Mouse (Mus musculus): ENCODE measurements around the gene Dennd5a. TPM values are rescaled to one million over a fixed set of nuclear protein-coding genes. Genes with fewer than 3 reads are reported as not detected.
A peak's percentile ranks its signal among the peaks of the same experiment; 100 is the strongest.

Gene Dennd5a
- polyA plus RNA-seq, 1 experiment, result 153 TPM

DNA sequence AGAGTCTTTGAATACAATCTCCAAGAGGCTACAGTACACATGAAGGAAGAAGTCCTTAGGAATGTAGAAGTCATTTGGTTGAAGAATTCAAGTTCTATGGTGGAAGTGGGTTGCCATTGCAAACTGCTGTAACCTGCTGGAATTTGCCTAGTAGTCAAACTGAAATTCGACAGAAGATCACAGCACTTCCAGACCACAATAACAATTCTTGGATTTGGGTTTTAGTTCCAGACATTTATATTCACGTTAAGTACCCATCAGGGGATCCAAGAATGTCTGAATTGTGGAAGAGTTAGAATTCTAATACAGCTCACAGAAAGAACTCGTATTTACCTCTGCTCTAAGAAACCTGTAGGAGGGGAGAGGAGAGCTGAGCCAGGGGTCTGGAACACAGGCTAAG lies 109.7 kb downstream of the Dennd5a start:
- DNase-seq (ENCODE audit: low read depth), result no peak
- TF ChIP-seq CTCF (IDR thresholded peaks at IDR 0.05; ENCODE audit: borderline replicate concordance, extremely low read depth, insufficient read depth, insufficient read length), result no peak

- DNase-seq (ENCODE audit: low read depth), result peak; percentile 75
- TF ChIP-seq CTCF (IDR thresholded peaks at IDR 0.05; ENCODE audit: borderline replicate concordance, extremely low read depth, insufficient read depth, insufficient read length) (no peak), POLR2A (IDR thresholded peaks at IDR 0.05; ENCODE audit: borderline replicate concordance, extremely low read depth, insufficient read depth, insufficient read length, poor library complexity, severe bottlenecking) (no peak)
These were observed 110.4 kb downstream of the Dennd5a start for GRCm38 (mm10) chr7:109849750-109850434.

- DNase-seq (ENCODE audit: low read depth), result peak; percentile 85
- no peak for TF ChIP-seq CTCF (IDR thresholded peaks at IDR 0.05; ENCODE audit: borderline replicate concordance, extremely low read depth, insufficient read depth, insufficient read length)
- TF ChIP-seq POLR2A (IDR thresholded peaks at IDR 0.05; ENCODE audit: borderline replicate concordance, extremely low read depth, insufficient read depth, insufficient read length, poor library complexity, severe bottlenecking), result no peak
These were observed 111.2 kb downstream of the Dennd5a start for GRCm38 (mm10) chr7:109848867-109849733.

DNA sequence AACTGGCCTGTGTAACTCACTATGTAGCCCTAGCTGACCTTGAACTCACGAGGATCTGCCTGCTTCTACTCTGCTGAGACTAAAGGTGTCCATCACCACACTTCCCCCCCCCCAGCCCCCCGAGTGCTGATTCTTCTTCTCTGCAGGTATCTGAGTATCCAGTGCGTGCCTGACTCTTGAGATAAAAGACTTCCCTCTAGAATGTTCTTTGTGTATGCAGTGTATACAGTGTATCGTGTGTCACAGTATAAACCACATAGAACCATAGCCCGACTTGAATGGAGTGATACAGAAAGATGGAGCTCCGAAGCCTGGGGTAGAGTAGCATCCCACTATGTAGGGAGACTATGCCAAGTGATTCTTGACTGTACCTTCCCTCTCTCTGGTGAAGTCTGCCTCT lies 116.2 kb downstream of the Dennd5a start:
- no peak for TF ChIP-seq CTCF (IDR thresholded peaks at IDR 0.05; ENCODE audit: borderline replicate concordance, extremely low read depth, insufficient read depth, insufficient read length)
- TF ChIP-seq POLR2A (IDR thresholded peaks at IDR 0.05; ENCODE audit: borderline replicate concordance, extremely low read depth, insufficient read depth, insufficient read length, poor library complexity, severe bottlenecking), result no peak
- no peak for DNase-seq (ENCODE audit: low read depth)

Other genes starting within 250 kb of the Dennd5a start
- gene BC051019, start 236.6 kb downstream of the Dennd5a start, polyA plus RNA-seq (2012; rRNA removed), result 0.26 and 0.32 TPM in 2 replicates
- gene Ascl3, start 228.7 kb downstream of the Dennd5a start, polyA plus RNA-seq (2012; rRNA removed), result 0.11 and 0.14 TPM in 2 replicates
- gene Tmem9b, start 207.6 kb downstream of the Dennd5a start, polyA plus RNA-seq (2012; rRNA removed), result 64.2 and 69.0 TPM in 2 replicates
- gene Nrip3, start 178.4 kb downstream of the Dennd5a start, polyA plus RNA-seq (2012; rRNA removed), result 2.6 and 3.2 TPM in 2 replicates
- 0.35 and 1.5 TPM in 2 replicates for gene Scube2, start 94.8 kb downstream of the Dennd5a start, polyA plus RNA-seq (2012; rRNA removed)
- 47.2 and 52.4 TPM in 2 replicates for gene Tmem41b, start 26.5 kb upstream of the Dennd5a start, polyA plus RNA-seq (2012; rRNA removed)
- 44.5 and 54.3 TPM in 2 replicates for gene Ipo7, start 57.8 kb upstream of the Dennd5a start, polyA plus RNA-seq (2012; rRNA removed)
- gene Zfp143, start 100.7 kb upstream of the Dennd5a start, polyA plus RNA-seq (2012; rRNA removed), result 24.1 and 25.2 TPM in 2 replicates
- 10.3 and 14.2 TPM in 2 replicates for gene Wee1, start 161.6 kb upstream of the Dennd5a start, polyA plus RNA-seq (2012; rRNA removed)

Data from brain, embryonic 14.5 days (tissue).